Mouse (Mus musculus) forebrain, embryonic 15.5 days (tissue): Measurements from ENCODE around the gene Bri3bp. TPM values are rescaled to one million over a fixed set of nuclear protein-coding genes. Genes with fewer than 3 reads are reported as not detected.

Experiments
- microRNA-seq: library from miRNA; unstranded; fragments of <30 nt; microRNA quantifications from one replicate; pipeline ENCODE4, GENCODE M21; 2016
- polyA plus RNA-seq: library from polyadenylated mRNA; unstranded; fragments of >200 nt; fragmentation: Nextera tagmentation; extraction: Ambion mirVana; gene quantifications from 2 replicates; pipeline ENCODE4 v1.2.1, GENCODE M21; 2015

The Bri3bp gene
- polyA plus RNA-seq, 1 experiment from 2014 or later: 35.9 TPM

Small RNA genes within 50 kb of the gene (microRNA-seq; reads per million reads assigned to microRNA genes)
- gene Gm27551: not detected

Other genes with a start within 250 kb of the Bri3bp start
- 27.7 and 28.5 TPM in 2 replicates for gene Scarb1, start 100.5 kb upstream of the Bri3bp start, polyA plus RNA-seq
- 0.55 TPM in 2 replicates for gene Gm10382, start 52.2 kb upstream of the Bri3bp start, polyA plus RNA-seq
- gene Ubc, start 51.4 kb upstream of the Bri3bp start, polyA plus RNA-seq: 1,235 and 1,278 TPM in 2 replicates
- 11.3 and 13.4 TPM in 2 replicates for gene Dhx37, start 7.4 kb upstream of the Bri3bp start, polyA plus RNA-seq
- 81.1 and 82.4 TPM in 2 replicates for gene Aacs, start 34.2 kb downstream of the Bri3bp start, polyA plus RNA-seq
- gene Tmem132b, start 90.2 kb downstream of the Bri3bp start, polyA plus RNA-seq: 8.2 and 8.3 TPM in 2 replicates